Mouse (Mus musculus): Measurements from ENCODE around the gene Ptpre.

- TF ChIP-seq CTCF (IDR thresholded peaks at IDR 0.05; ENCODE audit: low read depth, low read length) (no peak), GATA2 (IDR thresholded peaks at IDR 0.05; ENCODE audit: borderline replicate concordance, low read depth, low read length) (no peak), TAL1 (conservative IDR thresholded peaks at IDR 0.05; ENCODE audit: low read depth, low read length) (no peak), GATA1 (IDR thresholded peaks at IDR 0.05; ENCODE audit: borderline replicate concordance, low read length) (no peak), POLR2AphosphoS5 (IDR thresholded peaks at IDR 0.05; ENCODE audit: insufficient replicate concordance, low read depth, low read length) (no peak)
Observed at GRCm38 (mm10) chr7:135629019-135629418, 91.7 kb downstream of the Ptpre start.
